Mouse (Mus musculus): Measurements from ENCODE around the gene Gast.

DNA sequence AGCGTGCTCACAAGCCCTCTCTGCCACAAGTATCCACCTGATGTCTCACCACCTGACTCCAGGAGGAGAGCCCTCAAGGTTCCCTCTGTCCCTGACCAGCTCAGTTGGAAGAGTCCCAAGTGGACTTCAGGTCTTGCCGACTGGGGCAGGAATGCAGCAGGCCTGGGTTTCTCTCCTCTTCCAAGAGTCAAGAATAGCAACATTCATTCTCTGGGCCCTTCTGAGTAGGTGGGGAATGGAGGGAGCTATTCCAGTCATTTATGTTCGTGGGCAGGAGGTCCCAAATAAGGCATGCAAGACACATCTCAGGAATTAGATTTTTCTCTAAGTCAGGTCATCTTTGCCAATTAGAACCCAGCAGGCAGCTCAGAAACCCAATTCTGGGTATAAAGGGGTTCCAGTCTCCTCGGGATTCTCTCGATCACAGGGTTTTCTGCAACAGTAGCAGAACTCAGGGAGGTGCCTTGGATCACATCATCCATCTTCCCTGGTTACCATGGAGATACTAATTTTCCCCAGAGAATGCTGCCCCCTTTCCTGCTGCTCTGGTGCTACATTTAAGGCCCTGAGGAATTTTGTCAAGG lies 22.0 kb upstream of the Gast start:
- TF ChIP-seq CTCF (IDR thresholded peaks at IDR 0.05; ENCODE audit: control insufficient read depth, insufficient read depth, low read length) (no peak), POLR2A (IDR thresholded peaks at IDR 0.05; ENCODE audit: borderline replicate concordance, control insufficient read depth, low read depth, low read length) (no peak)
